Mouse (Mus musculus): ENCODE measurements around the gene Ifi27l2a. TPM values are rescaled to one million over a fixed set of nuclear protein-coding genes. Genes with fewer than 3 reads are reported as not detected.
A peak's percentile ranks its signal among the peaks of the same experiment; 100 is the strongest.
"Not testable (repeated sequence)": the region's sequence is repeated elsewhere in the genome, so short reads cannot be mapped to it uniquely, and the experiment has no call there.

Gene Ifi27l2a
- polyA plus RNA-seq (2012; rRNA removed): 731 and 1,353 TPM in 2 replicates

- TF ChIP-seq CTCF (IDR thresholded peaks at IDR 0.05; ENCODE audit: extremely low read depth, insufficient read depth, insufficient read length, insufficient replicate concordance) (no peak), POLR2A (IDR thresholded peaks at IDR 0.05; ENCODE audit: low read depth, low read length) (peak; percentile 34)
- WGBS: 14% methylated on average over 3 of the region's 3 CpGs
- Histone ChIP-seq H3K27me3 (ENCODE audit: control insufficient read depth, insufficient read depth, low read length) (no peaks in the 10 kb centered on the region), H3K27ac (ENCODE audit: insufficient read depth, low read length) (peak within 1 kb of the TSS; percentile 79), H3K4me1 (ENCODE audit: control insufficient read depth, insufficient read depth, insufficient read length) (peaks cover 2% of the 10 kb centered on the region; the same call in 1 of the 2 replicates), H3K4me3 (ENCODE audit: extremely low read depth, insufficient read depth, insufficient read length) (peak within 1 kb of the TSS; percentile 85), H3K36me3 (ENCODE audit: control insufficient read depth, insufficient read depth, low read length) (peaks cover 21% of the 10 kb centered on the region)
- DNase-seq (ENCODE audit: low read depth in 1 of 2, low spot score in 2 of 2): peak; percentile 36 to 60
Measured at GRCm38 (mm10) chr12:103443524-103443923, at the start of gene Ifi27l2a. TSS of gene Ifi27l2a (minus strand) at chr12:103443680.

GRCm38 (mm10) chr12:103492767-103493166, 49.3 kb upstream of the Ifi27l2a start:
- no peaks in the 10 kb centered on the region for H3K4me1 ChIP-seq (ENCODE audit: control insufficient read depth, insufficient read depth, insufficient read length)
- H3K4me3 ChIP-seq (ENCODE audit: extremely low read depth, insufficient read depth, insufficient read length): no peak overlapping the region
- TF ChIP-seq CTCF (IDR thresholded peaks at IDR 0.05; ENCODE audit: extremely low read depth, insufficient read depth, insufficient read length, insufficient replicate concordance) (peak; percentile 67; the same call in 1 of the 2 replicates), POLR2A (IDR thresholded peaks at IDR 0.05; ENCODE audit: low read depth, low read length) (no peak)
- no peak overlapping the region for H3K27ac ChIP-seq (ENCODE audit: insufficient read depth, low read length)
- WGBS: 32% methylated on average over 5 of the region's 5 CpGs
- H3K27me3 ChIP-seq (ENCODE audit: control insufficient read depth, insufficient read depth, low read length): no peaks in the 10 kb centered on the region
- H3K36me3 ChIP-seq (ENCODE audit: control insufficient read depth, insufficient read depth, low read length): no peaks in the 10 kb centered on the region
- peak; percentile 61 to 63 for DNase-seq (ENCODE audit: low read depth in 1 of 2, low spot score in 2 of 2)

GRCm38 (mm10) chr12:103491091-103491730, 47.7 kb upstream of the Ifi27l2a start:
- WGBS: 62% methylated on average over 3 of the region's 3 CpGs
- no peak overlapping the region for H3K4me3 ChIP-seq (ENCODE audit: extremely low read depth, insufficient read depth, insufficient read length)
- H3K36me3 ChIP-seq (ENCODE audit: control insufficient read depth, insufficient read depth, low read length): no peaks in the 10 kb centered on the region
- TF ChIP-seq POLR2A (IDR thresholded peaks at IDR 0.05; ENCODE audit: low read depth, low read length) (no peak), CTCF (IDR thresholded peaks at IDR 0.05; ENCODE audit: extremely low read depth, insufficient read depth, insufficient read length, insufficient replicate concordance) (no peak)
- H3K4me1 ChIP-seq (ENCODE audit: control insufficient read depth, insufficient read depth, insufficient read length): no peaks in the 10 kb centered on the region
- DNase-seq (ENCODE audit: low read depth in 1 of 2, low spot score in 2 of 2): no peak
- H3K27me3 ChIP-seq (ENCODE audit: control insufficient read depth, insufficient read depth, low read length): no peaks in the 10 kb centered on the region
- H3K27ac ChIP-seq (ENCODE audit: insufficient read depth, low read length): no peak overlapping the region

GRCm38 (mm10) chr12:103487750-103488149, 44.3 kb upstream of the Ifi27l2a start:
- Histone ChIP-seq H3K4me3 (ENCODE audit: extremely low read depth, insufficient read depth, insufficient read length) (no peak overlapping the region), H3K36me3 (ENCODE audit: control insufficient read depth, insufficient read depth, low read length) (no peaks in the 10 kb centered on the region), H3K27me3 (ENCODE audit: control insufficient read depth, insufficient read depth, low read length) (no peaks in the 10 kb centered on the region), H3K27ac (ENCODE audit: insufficient read depth, low read length) (no peak overlapping the region), H3K4me1 (ENCODE audit: control insufficient read depth, insufficient read depth, insufficient read length) (no peaks in the 10 kb centered on the region)
- TF ChIP-seq CTCF (IDR thresholded peaks at IDR 0.05; ENCODE audit: extremely low read depth, insufficient read depth, insufficient read length, insufficient replicate concordance) (no peak), POLR2A (IDR thresholded peaks at IDR 0.05; ENCODE audit: low read depth, low read length) (no peak)
- no peak for DNase-seq (ENCODE audit: low read depth in 1 of 2, low spot score in 2 of 2)
- 74% methylated on average over 2 of the region's 2 CpGs for WGBS

GRCm38 (mm10) chr12:103487276-103487675, 43.8 kb upstream of the Ifi27l2a start:
- Histone ChIP-seq H3K27me3 (ENCODE audit: control insufficient read depth, insufficient read depth, low read length) (no peaks in the 10 kb centered on the region), H3K36me3 (ENCODE audit: control insufficient read depth, insufficient read depth, low read length) (no peaks in the 10 kb centered on the region), H3K4me3 (ENCODE audit: extremely low read depth, insufficient read depth, insufficient read length) (no peak overlapping the region), H3K4me1 (ENCODE audit: control insufficient read depth, insufficient read depth, insufficient read length) (no peaks in the 10 kb centered on the region), H3K27ac (ENCODE audit: insufficient read depth, low read length) (no peak overlapping the region)
- DNase-seq (ENCODE audit: low read depth in 1 of 2, low spot score in 2 of 2): no peak
- WGBS: 43% methylated on average over 4 of the region's 4 CpGs
- no peak for TF ChIP-seq CTCF (IDR thresholded peaks at IDR 0.05; ENCODE audit: extremely low read depth, insufficient read depth, insufficient read length, insufficient replicate concordance)
- TF ChIP-seq POLR2A (IDR thresholded peaks at IDR 0.05; ENCODE audit: low read depth, low read length): no peak

- WGBS: 86% methylated on average over 1 of the region's 1 CpGs
- no peak for DNase-seq (ENCODE audit: low read depth in 1 of 2, low spot score in 2 of 2)
- Histone ChIP-seq H3K36me3 (ENCODE audit: control insufficient read depth, insufficient read depth, low read length) (no peaks in the 10 kb centered on the region), H3K4me1 (ENCODE audit: control insufficient read depth, insufficient read depth, insufficient read length) (no peaks in the 10 kb centered on the region), H3K27ac (ENCODE audit: insufficient read depth, low read length) (no peak overlapping the region), H3K27me3 (ENCODE audit: control insufficient read depth, insufficient read depth, low read length) (no peaks in the 10 kb centered on the region), H3K4me3 (ENCODE audit: extremely low read depth, insufficient read depth, insufficient read length) (no peak overlapping the region)
- TF ChIP-seq CTCF (IDR thresholded peaks at IDR 0.05; ENCODE audit: extremely low read depth, insufficient read depth, insufficient read length, insufficient replicate concordance): no peak
- no peak for TF ChIP-seq POLR2A (IDR thresholded peaks at IDR 0.05; ENCODE audit: low read depth, low read length)
Measured at GRCm38 (mm10) chr12:103486726-103487125, 43.2 kb upstream of the Ifi27l2a start.

GRCm38 (mm10) chr12:103484200-103484972, 40.9 kb upstream of the Ifi27l2a start:
- WGBS: 75% methylated on average over 9 of the region's 9 CpGs
- not testable (repeated sequence) for H3K27ac ChIP-seq (ENCODE audit: insufficient read depth, low read length); DNase-seq (ENCODE audit: low read depth in 1 of 2, low spot score in 2 of 2); H3K4me3 ChIP-seq (ENCODE audit: extremely low read depth, insufficient read depth, insufficient read length); H3K4me1 ChIP-seq (ENCODE audit: control insufficient read depth, insufficient read depth, insufficient read length); H3K27me3 ChIP-seq (ENCODE audit: control insufficient read depth, insufficient read depth, low read length); H3K36me3 ChIP-seq (ENCODE audit: control insufficient read depth, insufficient read depth, low read length)

Measured in spleen, adult 2 months (tissue).